Mouse (Mus musculus): ENCODE results near the gene Olfr469. TPM values are rescaled to one million over a fixed set of nuclear protein-coding genes. Genes with fewer than 3 reads are reported as not detected.

The Olfr469 gene
- not detected for total RNA-seq (2023)

DNA sequence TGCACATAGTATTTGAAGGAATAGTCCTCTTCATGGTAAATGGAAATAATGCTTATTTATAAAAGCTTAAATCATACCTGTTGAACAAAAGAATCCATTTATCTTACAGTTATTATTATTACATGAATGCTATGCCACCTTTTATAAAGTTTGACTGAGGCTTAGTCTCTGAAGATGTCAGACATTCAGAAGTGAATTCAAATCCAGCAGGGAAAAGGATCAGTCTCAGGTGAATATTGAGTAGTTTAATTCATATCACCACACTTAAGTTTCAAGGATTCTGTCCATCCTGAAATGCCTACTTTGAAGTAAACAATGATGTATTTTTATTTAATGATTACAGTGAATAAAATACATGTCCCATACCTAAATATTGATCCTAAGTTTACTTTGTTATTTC lies at the start of gene Olfr469:
Gene Olfr469 (minus strand): TSS at position 101 of the 400 bp plus-strand sequence.

DNA sequence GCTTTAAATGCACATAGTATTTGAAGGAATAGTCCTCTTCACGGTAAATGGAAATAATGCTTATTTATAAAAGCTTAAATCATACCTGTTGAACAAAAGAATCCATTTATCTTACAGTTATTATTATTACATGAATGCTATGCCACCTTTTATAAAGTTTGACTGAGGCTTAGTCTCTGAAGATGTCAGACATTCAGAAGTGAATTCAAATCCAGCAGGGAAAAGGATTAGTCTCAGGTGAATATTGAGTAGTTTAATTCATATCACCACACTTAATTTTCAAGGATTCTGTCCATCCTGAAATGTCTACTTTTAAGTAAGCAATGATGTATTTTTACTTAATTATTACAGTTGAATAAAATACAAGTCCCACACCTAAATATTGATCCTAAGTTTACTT lies 22.0 kb upstream of the Olfr469 start, which contains the start of gene Olfr470:
Gene Olfr470 (minus strand): TSS at position 101 of the 400 bp plus-strand sequence.

DNA sequence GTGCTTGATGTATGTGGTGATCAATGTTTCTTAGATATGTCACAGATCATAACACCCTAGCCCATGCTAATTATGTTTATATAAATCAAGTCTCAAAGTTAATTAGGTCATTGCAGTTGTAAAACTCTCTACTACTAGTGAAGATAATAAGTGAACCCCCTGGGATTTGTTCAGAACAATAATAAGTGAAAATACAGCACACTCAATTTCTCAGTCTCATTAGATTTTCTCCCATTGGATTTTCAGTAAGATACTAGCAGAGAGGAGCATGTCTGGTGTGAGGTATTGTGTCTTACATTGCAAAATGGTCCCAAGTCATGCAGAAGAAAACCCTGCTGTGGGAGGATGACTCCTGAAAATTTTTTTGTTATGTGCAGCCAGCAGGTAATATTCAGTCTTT lies 13.4 kb downstream of the Olfr469 start, which contains the start of gene Olfr467:
Gene Olfr467 (plus strand): TSS at position 301 of the 400 bp plus-strand sequence.

DNA sequence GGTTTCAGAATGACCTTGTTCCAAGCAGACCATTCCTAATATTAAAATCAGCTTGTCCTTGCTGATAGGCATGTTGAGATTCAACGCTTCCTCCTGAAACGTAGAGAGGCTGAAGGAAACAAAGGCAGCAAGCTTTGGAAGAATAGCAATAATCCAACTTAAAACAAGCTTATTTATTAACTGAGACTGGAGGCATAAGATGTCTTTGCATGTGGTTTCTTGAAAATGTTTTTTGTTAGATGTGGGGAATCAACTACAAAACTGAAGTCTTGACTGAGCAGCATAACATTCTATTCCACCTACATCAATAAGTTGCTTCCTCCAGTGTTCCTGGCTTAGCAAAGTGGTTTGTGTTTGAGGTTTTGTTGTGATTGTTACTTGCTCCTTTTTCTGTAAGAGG lies 24.2 kb downstream of the Olfr469 start, which contains the start of gene Ovch2:
Gene Ovch2 (minus strand): TSS at position 101 of the 400 bp plus-strand sequence.

Other genes starting within 250 kb of the Olfr469 start
- 1.8 TPM for gene Ppfibp2, start 230.3 kb downstream of the Olfr469 start, total RNA-seq (2023)
- not detected for gene 5330417H12Rik, start 200.4 kb downstream of the Olfr469 start, total RNA-seq (2023)
- gene Cyb5r2, start 67.5 kb downstream of the Olfr469 start, total RNA-seq (2023): not detected
- gene Ovch2, start 24.3 kb downstream of the Olfr469 start, total RNA-seq (2023): not detected
- not detected for gene Olfr467, start 13.3 kb downstream of the Olfr469 start, total RNA-seq (2023)
- not detected for gene Olfr470, start 21.9 kb upstream of the Olfr469 start, total RNA-seq (2023)
- gene Olfr472, start 72.4 kb upstream of the Olfr469 start, total RNA-seq (2023): 0.12 TPM
- not detected for gene Olfr473, start 104.9 kb upstream of the Olfr469 start, total RNA-seq (2023)
- not detected for gene Olfr474, start 129.1 kb upstream of the Olfr469 start, total RNA-seq (2023)
- not detected for gene Olfr476, start 139.3 kb upstream of the Olfr469 start, total RNA-seq (2023)
- gene Olfr477, start 161.2 kb upstream of the Olfr469 start, total RNA-seq (2023): not detected
- not detected for gene Olfr478, start 208.4 kb upstream of the Olfr469 start, total RNA-seq (2023)
- gene Olfr479, start 225.2 kb upstream of the Olfr469 start, total RNA-seq (2023): not detected
- gene Olfr480, start 241.8 kb upstream of the Olfr469 start, total RNA-seq (2023): not detected

All from CD4-positive naive resting alpha-beta T cell, adult 57 days (primary cell).